Mouse (Mus musculus): ENCODE measurements around the gene Adrm1. TPM values are rescaled to one million over a fixed set of nuclear protein-coding genes. Genes with fewer than 3 reads are reported as not detected.

The Adrm1 gene
- polyA plus RNA-seq (2017; shearing (Covaris generic)) = 176 TPM

GRCm38 (mm10) chr2:180170806-180171521 lies at the start of gene Adrm1:
Gene Adrm1 (plus strand): TSS chr2:180171485.

Other genes with a start within 250 kb of the Adrm1 start
- 3.6 TPM for gene Taf4, start 194.8 kb upstream of the Adrm1 start, polyA plus RNA-seq (2017; shearing (Covaris generic))
- gene Lsm14b, start 146.5 kb upstream of the Adrm1 start, polyA plus RNA-seq (2017; shearing (Covaris generic)) = 1.8 TPM
- 464 TPM for gene Psma7, start 129.1 kb upstream of the Adrm1 start, polyA plus RNA-seq (2017; shearing (Covaris generic))
- 3.9 TPM for gene Ss18l1, start 129.0 kb upstream of the Adrm1 start, polyA plus RNA-seq (2017; shearing (Covaris generic))
- 60.3 TPM for gene Mtg2, start 100.9 kb upstream of the Adrm1 start, polyA plus RNA-seq (2017; shearing (Covaris generic))
- not detected for gene Hrh3, start 67.0 kb upstream of the Adrm1 start, polyA plus RNA-seq (2017; shearing (Covaris generic))
- gene Osbpl2, start 52.2 kb upstream of the Adrm1 start, polyA plus RNA-seq (2017; shearing (Covaris generic)) = 56.4 TPM
- 1.1 TPM for gene Lama5, start 54.4 kb downstream of the Adrm1 start, polyA plus RNA-seq (2017; shearing (Covaris generic))
- 603 TPM for gene Rps21, start 85.9 kb downstream of the Adrm1 start, polyA plus RNA-seq (2017; shearing (Covaris generic))
- 2.2 TPM for gene Cables2, start 102.0 kb downstream of the Adrm1 start, polyA plus RNA-seq (2017; shearing (Covaris generic))
- gene Rbbp8nl, start 118.4 kb downstream of the Adrm1 start, polyA plus RNA-seq (2017; shearing (Covaris generic)) = 0.17 TPM
- not detected for gene Gata5, start 163.2 kb downstream of the Adrm1 start, polyA plus RNA-seq (2017; shearing (Covaris generic))

Measured in inflammation-experienced regulatory T-cells, adult 16 weeks (primary cell).